Mouse (Mus musculus): Measurements from ENCODE around the gene Ube2o. TPM values are rescaled to one million over a fixed set of nuclear protein-coding genes. Genes with fewer than 3 reads are reported as not detected.

Gene Ube2o
- polyA plus RNA-seq, 1 experiment, result 133 TPM

- peaks cover 6% of the 10 kb centered on the region; the same call in 1 of the 2 replicates for H3K4me1 ChIP-seq (ENCODE audit: control insufficient read depth, insufficient read depth, low read length)
- TF ChIP-seq CTCF (IDR thresholded peaks at IDR 0.05; ENCODE audit: control insufficient read depth, insufficient read depth, low read length), result no peak
- no peak for TF ChIP-seq POLR2A (IDR thresholded peaks at IDR 0.05; ENCODE audit: borderline replicate concordance, control insufficient read depth, low read depth, low read length)
- H3K4me3 ChIP-seq (replicated peaks; ENCODE audit: control insufficient read depth, low read depth, low read length), result no peak overlapping the region
- H3K27ac ChIP-seq (ENCODE audit: control insufficient read depth, insufficient read depth, low read depth, low read length, poor library complexity), result no peak overlapping the region
- 91% methylated on average over 1 of the region's 1 CpGs for WGBS
These were observed 29.1 kb downstream of the Ube2o start for GRCm38 (mm10) chr11:116552194-116552593.

- Histone ChIP-seq H3K4me1 (ENCODE audit: control insufficient read depth, insufficient read depth, low read length) (peaks cover 6% of the 10 kb centered on the region; the same call in 1 of the 2 replicates), H3K27ac (ENCODE audit: control insufficient read depth, insufficient read depth, low read depth, low read length, poor library complexity) (no peak overlapping the region), H3K4me3 (replicated peaks; ENCODE audit: control insufficient read depth, low read depth, low read length) (no peak overlapping the region)
- 73% methylated on average over 7 of the region's 7 CpGs for WGBS
- TF ChIP-seq CTCF (IDR thresholded peaks at IDR 0.05; ENCODE audit: control insufficient read depth, insufficient read depth, low read length) (no peak), POLR2A (IDR thresholded peaks at IDR 0.05; ENCODE audit: borderline replicate concordance, control insufficient read depth, low read depth, low read length) (no peak)
These were observed 30.5 kb downstream of the Ube2o start for GRCm38 (mm10) chr11:116550748-116551147.

GRCm38 (mm10) chr11:116549273-116550038 is 31.8 kb downstream of the Ube2o start:
- Histone ChIP-seq H3K4me3 (replicated peaks; ENCODE audit: control insufficient read depth, low read depth, low read length) (no peak overlapping the region), H3K27ac (ENCODE audit: control insufficient read depth, insufficient read depth, low read depth, low read length, poor library complexity) (peak overlapping the region; percentile 63), H3K4me1 (ENCODE audit: control insufficient read depth, insufficient read depth, low read length) (peaks cover 6% of the 10 kb centered on the region; the same call in 1 of the 2 replicates)
- WGBS, result 44% methylated on average over 11 of the region's 11 CpGs
- no peak for TF ChIP-seq CTCF (IDR thresholded peaks at IDR 0.05; ENCODE audit: control insufficient read depth, insufficient read depth, low read length)
- no peak for TF ChIP-seq POLR2A (IDR thresholded peaks at IDR 0.05; ENCODE audit: borderline replicate concordance, control insufficient read depth, low read depth, low read length)

GRCm38 (mm10) chr11:116548780-116549179 is 32.5 kb downstream of the Ube2o start:
- Histone ChIP-seq H3K4me3 (replicated peaks; ENCODE audit: control insufficient read depth, low read depth, low read length) (peak overlapping the region; percentile 2), H3K27ac (ENCODE audit: control insufficient read depth, insufficient read depth, low read depth, low read length, poor library complexity) (peak overlapping the region; percentile 37), H3K4me1 (ENCODE audit: control insufficient read depth, insufficient read depth, low read length) (peaks cover 6% of the 10 kb centered on the region; the same call in 1 of the 2 replicates)
- 87% methylated on average over 9 of the region's 9 CpGs for WGBS
- no peak for TF ChIP-seq POLR2A (IDR thresholded peaks at IDR 0.05; ENCODE audit: borderline replicate concordance, control insufficient read depth, low read depth, low read length)
- TF ChIP-seq CTCF (IDR thresholded peaks at IDR 0.05; ENCODE audit: control insufficient read depth, insufficient read depth, low read length), result no peak

GRCm38 (mm10) chr11:116547296-116548060 is 33.8 kb downstream of the Ube2o start:
- 86% methylated on average over 17 of the region's 17 CpGs for WGBS
- Histone ChIP-seq H3K27ac (ENCODE audit: control insufficient read depth, insufficient read depth, low read depth, low read length, poor library complexity) (no peak overlapping the region), H3K4me3 (replicated peaks; ENCODE audit: control insufficient read depth, low read depth, low read length) (no peak overlapping the region), H3K4me1 (ENCODE audit: control insufficient read depth, insufficient read depth, low read length) (peaks cover 6% of the 10 kb centered on the region; the same call in 1 of the 2 replicates)
- TF ChIP-seq CTCF (IDR thresholded peaks at IDR 0.05; ENCODE audit: control insufficient read depth, insufficient read depth, low read length) (no peak), POLR2A (IDR thresholded peaks at IDR 0.05; ENCODE audit: borderline replicate concordance, control insufficient read depth, low read depth, low read length) (no peak)

DNA sequence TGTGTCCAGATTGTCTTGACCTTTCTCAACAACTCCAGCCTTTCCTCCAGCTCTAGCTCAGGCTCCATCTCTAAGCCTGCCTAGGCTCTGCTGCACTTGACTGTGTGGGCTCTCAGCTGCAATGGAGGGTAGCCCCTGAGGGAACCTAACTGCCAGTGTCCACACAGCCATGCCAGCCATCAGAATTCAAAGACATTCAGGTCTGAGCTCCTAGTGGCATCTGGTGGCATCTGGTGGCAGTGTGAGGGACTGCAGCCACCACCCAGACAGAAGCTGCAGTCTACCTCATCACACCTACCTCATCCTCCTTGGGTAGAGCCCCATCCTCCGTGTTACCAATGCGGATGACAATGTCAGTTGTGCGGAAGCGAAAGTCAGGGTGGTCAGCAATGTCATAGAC is 38.1 kb downstream of the Ube2o start:
- no peak overlapping the region for H3K4me3 ChIP-seq (replicated peaks; ENCODE audit: control insufficient read depth, low read depth, low read length)
- whole genome bisulfite sequencing, result 71% methylated on average over 4 of the region's 4 CpGs
- peaks cover 2% of the 10 kb centered on the region; the same call in 1 of the 2 replicates for H3K4me1 ChIP-seq (ENCODE audit: control insufficient read depth, insufficient read depth, low read length)
- no peak overlapping the region for H3K27ac ChIP-seq (ENCODE audit: control insufficient read depth, insufficient read depth, low read depth, low read length, poor library complexity)
- TF ChIP-seq CTCF (IDR thresholded peaks at IDR 0.05; ENCODE audit: control insufficient read depth, insufficient read depth, low read length), result peak; percentile 75
- no peak for TF ChIP-seq POLR2A (IDR thresholded peaks at IDR 0.05; ENCODE audit: borderline replicate concordance, control insufficient read depth, low read depth, low read length)

- Histone ChIP-seq H3K4me1 (ENCODE audit: control insufficient read depth, insufficient read depth, low read length) (peaks cover 5% of the 10 kb centered on the region; the same call in 1 of the 2 replicates), H3K27ac (ENCODE audit: control insufficient read depth, insufficient read depth, low read depth, low read length, poor library complexity) (no peak overlapping the region), H3K4me3 (replicated peaks; ENCODE audit: control insufficient read depth, low read depth, low read length) (no peak overlapping the region)
- WGBS, result 93% methylated on average over 11 of the region's 11 CpGs
- TF ChIP-seq CTCF (IDR thresholded peaks at IDR 0.05; ENCODE audit: control insufficient read depth, insufficient read depth, low read length) (no peak), POLR2A (IDR thresholded peaks at IDR 0.05; ENCODE audit: borderline replicate concordance, control insufficient read depth, low read depth, low read length) (no peak)
These were observed 40.1 kb downstream of the Ube2o start for GRCm38 (mm10) chr11:116541183-116541582.

DNA sequence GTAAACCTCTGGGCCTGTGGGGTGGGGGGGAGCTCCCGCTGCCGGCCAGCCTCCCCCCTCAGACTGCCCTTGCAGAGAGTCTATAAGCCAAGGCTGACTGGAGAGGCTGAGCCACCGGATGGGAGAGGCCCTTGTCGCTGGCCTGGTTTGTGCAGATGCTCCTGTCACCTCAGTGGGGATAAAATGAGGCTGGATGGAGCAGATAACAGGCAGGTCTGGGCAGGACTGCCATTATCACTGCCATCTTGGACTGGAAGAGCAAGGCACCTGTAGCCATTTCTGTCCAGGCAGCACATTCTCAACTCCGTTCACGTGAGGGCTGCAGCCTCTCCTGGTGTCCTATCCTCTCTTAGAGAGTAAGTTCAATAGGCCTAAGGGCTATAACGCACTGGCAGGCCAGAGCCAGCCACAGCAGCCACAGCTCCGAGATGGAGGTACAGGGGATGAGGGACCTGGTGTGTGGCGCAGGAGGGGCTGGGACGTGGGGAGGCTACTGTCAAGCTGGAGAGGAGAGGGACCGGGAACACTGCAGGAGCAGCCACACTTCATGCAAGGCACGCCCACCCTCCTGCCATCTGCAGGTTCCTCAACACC is 43.0 kb downstream of the Ube2o start:
- H3K4me3 ChIP-seq (replicated peaks; ENCODE audit: control insufficient read depth, low read depth, low read length), result no peak overlapping the region
- H3K27ac ChIP-seq (ENCODE audit: control insufficient read depth, insufficient read depth, low read depth, low read length, poor library complexity), result peak overlapping the region; percentile 61
- TF ChIP-seq POLR2A (IDR thresholded peaks at IDR 0.05; ENCODE audit: borderline replicate concordance, control insufficient read depth, low read depth, low read length) (no peak), CTCF (IDR thresholded peaks at IDR 0.05; ENCODE audit: control insufficient read depth, insufficient read depth, low read length) (no peak)
- 70% methylated on average over 12 of the region's 12 CpGs for WGBS
- H3K4me1 ChIP-seq (ENCODE audit: control insufficient read depth, insufficient read depth, low read length), result peaks cover 5% of the 10 kb centered on the region

Measured in bone marrow, adult 2 months (tissue).